Mouse (Mus musculus) ES-E14 (cell line): Measurements from ENCODE around the gene Hoxb4. TPM values are rescaled to one million over a fixed set of nuclear protein-coding genes. Genes with fewer than 3 reads are reported as not detected.
A peak's percentile ranks its signal among the peaks of the same experiment; 100 is the strongest.

ENCODE experiments used
- DNase-seq: peaks from one replicate; pipeline ENCODE4 v3.0.0-alpha.2; 2013; ENCODE audit warnings: low read depth, low spot score
- H3K27ac ChIP-seq: 2 replicates; pipeline ENCODE4 v1.5.1; 2012; ENCODE audit warnings: low read depth, mild to moderate bottlenecking, low read length, moderate library complexity, mixed read lengths; ENCODE audit not compliant: poor library complexity, insufficient read depth, severe bottlenecking
- H3K36me3 ChIP-seq: 2 replicates; pipeline ENCODE4 v1.6.1; 2012; ENCODE audit warnings: mild to moderate bottlenecking, low read length, moderate library complexity, mixed read lengths; ENCODE audit not compliant: control insufficient read depth, poor library complexity, insufficient read depth, severe bottlenecking
- H3K4me1 ChIP-seq, 2 experiments: fragments of 150-350 bp in 1 of 2; sonication (generic) in 1 of 2; 2 replicates each; pipeline ENCODE4 v1.6.1; 2012; ENCODE audit warnings: low read length in 2 of 2, mild to moderate bottlenecking in 1 of 2, mixed read lengths in 1 of 2; ENCODE audit not compliant: control insufficient read depth in 2 of 2, insufficient read depth in 2 of 2, poor library complexity in 1 of 2
- H3K4me3 ChIP-seq, 2 experiments: fragments of 150-350 bp in 1 of 2; sonication (generic) in 1 of 2; 2 replicates each; pipeline ENCODE4 v1.5.1; 2012; ENCODE audit warnings: low read length in 2 of 2, low read depth in 1 of 2, mild to moderate bottlenecking in 1 of 2, mixed read lengths in 1 of 2; ENCODE audit not compliant: insufficient read depth in 1 of 2, poor library complexity in 1 of 2, severe bottlenecking in 1 of 2
- H3K9ac ChIP-seq: 2 replicates; pipeline ENCODE4 v1.6.1; 2012; ENCODE audit warnings: low read depth, mild to moderate bottlenecking, low read length, mixed read lengths; ENCODE audit not compliant: poor library complexity, insufficient read depth, severe bottlenecking
- H3K9me3 ChIP-seq: fragments of 150-350 bp; sonication (generic); 2 replicates; pipeline ENCODE4 v1.6.1; 2012; ENCODE audit warnings: low read depth, mild to moderate bottlenecking, low read length; ENCODE audit not compliant: control insufficient read depth, insufficient read depth
- CHD2 ChIP-seq: IDR thresholded peaks from 2 replicates; pipeline ENCODE4 v1.6.1; 2014; ENCODE audit warnings: mild to moderate bottlenecking, low read depth, low read length, inconsistent platforms
- HCFC1 ChIP-seq: IDR thresholded peaks from 2 replicates; pipeline ENCODE4 v1.6.1; 2012; ENCODE audit warnings: low read length, inconsistent platforms, borderline replicate concordance; ENCODE audit not compliant: insufficient read depth
- MAFK ChIP-seq: IDR thresholded peaks from 2 replicates; pipeline ENCODE4 v1.6.1; 2014; ENCODE audit warnings: mild to moderate bottlenecking, low read depth, low read length, inconsistent platforms; ENCODE audit not compliant: insufficient read depth
- ZC3H11A ChIP-seq: IDR thresholded peaks from 2 replicates; pipeline ENCODE4 v1.6.1; 2012; ENCODE audit warnings: low read depth, mild to moderate bottlenecking, inconsistent platforms, low read length, borderline replicate concordance
- ZNF384 ChIP-seq: IDR thresholded peaks from 2 replicates; pipeline ENCODE4 v1.6.1; 2012; ENCODE audit warnings: low read depth, low read length, inconsistent platforms
- in situ Hi-C, 2 experiments: fragments of 600-800 bp; cut with MboI; formaldehyde crosslinking; loops; one replicate each; pipeline ENCODE4 v1.15.1; 2025; ENCODE audit warnings: low sequenced_read_pairs in 2 of 2, inconsistent platforms in 1 of 2; ENCODE audit not compliant: unreplicated experiment in 2 of 2
- total RNA-seq: library from RNA; depleted of rRNA; stranded (reverse); fragments of 300-350 nt; gene quantifications from 2 replicates; pipeline ENCODE4 v1.2.3, GENCODE M21; 2012

The Hoxb4 gene
- total RNA-seq, 1 experiment, result 1.2 TPM

- DNase-seq, result no peak
- no peaks in the 10 kb centered on the region for H3K9me3 ChIP-seq
- H3K4me3 ChIP-seq, result no peak overlapping the region
- H3K9ac ChIP-seq, result no peak overlapping the region
- in situ Hi-C loops, result no loop called here
- H3K27ac ChIP-seq, result no peak overlapping the region
- no peaks in the 10 kb centered on the region for H3K36me3 ChIP-seq
- peaks cover 0 to 16% of the 10 kb centered on the region in 2 experiments; a peak in 1 of 4 replicates for H3K4me1 ChIP-seq
- TF ChIP-seq HCFC1, result no peak
- no peak for TF ChIP-seq ZNF384
- no peak for TF ChIP-seq CHD2
- TF ChIP-seq MAFK, result no peak
- no peak for TF ChIP-seq ZC3H11A
These were observed 30.9 kb downstream of the Hoxb4 start for GRCm38 (mm10) chr11:96348988-96349387.

GRCm38 (mm10) chr11:96349491-96350340 is 31.6 kb downstream of the Hoxb4 start:
- no peaks in the 10 kb centered on the region for H3K36me3 ChIP-seq
- H3K4me1 ChIP-seq, result peaks cover 0 to 13% of the 10 kb centered on the region in 2 experiments; a peak in 1 of 4 replicates
- H3K9ac ChIP-seq, result no peak overlapping the region
- no peak overlapping the region for H3K4me3 ChIP-seq
- TF ChIP-seq ZC3H11A, result no peak
- no peak for TF ChIP-seq ZNF384
- H3K27ac ChIP-seq, result no peak overlapping the region
- no peaks in the 10 kb centered on the region for H3K9me3 ChIP-seq
- in situ Hi-C loops, result loop anchor here in 1 of 2 experiments (10.0 kb wide), 1 partner anchor 55 kb away; the partner anchor contains the start of gene Hoxb6
- no peak for DNase-seq

GRCm38 (mm10) chr11:96350341-96350624 is 32.2 kb downstream of the Hoxb4 start, which contains the start of gene Hoxb2:
Gene Hoxb2, plus strand, starts transcription at chr11:96350525.
- TF ChIP-seq ZNF384 (0 out of 2 replicates have a peak, but pooled peaks have one; percentile 17), MAFK (no peak), CHD2 (no peak)
- no peak within 1 kb of the TSS for H3K27ac ChIP-seq
- H3K9me3 ChIP-seq, result no peaks in the 10 kb centered on the region
- H3K9ac ChIP-seq, result no peak within 1 kb of the TSS
- no peak for DNase-seq
- H3K36me3 ChIP-seq, result no peaks in the 10 kb centered on the region
- H3K4me1 ChIP-seq, result peaks cover 0 to 11% of the 10 kb centered on the region in 2 experiments; a peak in 1 of 4 replicates
- H3K4me3 ChIP-seq, result no peak within 1 kb of the TSS
- in situ Hi-C loops, result loop anchor here in 1 of 2 experiments (10.0 kb wide), 1 partner anchor 55 kb away; the partner anchor contains the start of gene Hoxb6

- Histone ChIP-seq H3K4me1 (peaks cover 0 to 9% of the 10 kb centered on the region in 2 experiments; a peak in 1 of 4 replicates), H3K36me3 (no peaks in the 10 kb centered on the region), H3K4me3 (no peak overlapping the region), H3K9me3 (no peaks in the 10 kb centered on the region), H3K9ac (no peak overlapping the region), H3K27ac (no peak overlapping the region)
- no peak for TF ChIP-seq CHD2
- TF ChIP-seq MAFK, result no peak
- TF ChIP-seq ZC3H11A, result no peak
- TF ChIP-seq ZNF384, result no peak
- TF ChIP-seq HCFC1, result no peak
- in situ Hi-C loops, result loop anchor here in 1 of 2 experiments (10.0 kb wide), 1 partner anchor 56 kb away; the partner anchor contains the start of gene Hoxb6
- DNase-seq, result no peak
These were observed 32.7 kb downstream of the Hoxb4 start for GRCm38 (mm10) chr11:96350791-96351190.
